Mouse (Mus musculus) limb, embryonic 11.5 days (tissue): ENCODE data around the gene Cox7a2l. TPM values are rescaled to one million over a fixed set of nuclear protein-coding genes. Genes with fewer than 3 reads are reported as not detected.

ENCODE experiments used
- ATAC-seq: fragments of 200-750 bp; cut with Nextera tagmentation; 2 replicates; pipeline ENCODE4 v1.8.0; 2017; ENCODE audit warnings: low read depth; ENCODE audit not compliant: insufficient number of reproducible peaks, low FRiP score, low TSS enrichment
- DNase-seq: peaks from one replicate; pipeline ENCODE4 v3.0.0-alpha.2; 2015; ENCODE audit warnings: low spot score
- H3K27ac ChIP-seq: fragments of 300-500 bp; sonication (generic); replicated peaks from 2 replicates; pipeline ENCODE4 v1.5.1; 2014; ENCODE audit warnings: low read depth, mild to moderate bottlenecking, low read length
- H3K27me3 ChIP-seq: fragments of 300-500 bp; sonication (generic); 2 replicates; pipeline ENCODE4 v1.6.1; 2014; ENCODE audit warnings: mild to moderate bottlenecking, low read length, mixed read lengths; ENCODE audit not compliant: control insufficient read depth, insufficient read depth
- H3K36me3 ChIP-seq: fragments of 300-500 bp; sonication (generic); 2 replicates; pipeline ENCODE4 v1.6.1; 2014; ENCODE audit warnings: mild to moderate bottlenecking, low read length, moderate library complexity, mixed read lengths; ENCODE audit not compliant: control insufficient read depth, insufficient read depth
- H3K4me1 ChIP-seq: fragments of 300-500 bp; sonication (generic); 2 replicates; pipeline ENCODE4 v1.6.1; 2014; ENCODE audit warnings: low read length, mixed read lengths; ENCODE audit not compliant: control insufficient read depth, insufficient read depth
- H3K4me2 ChIP-seq: fragments of 300-500 bp; sonication (generic); 2 replicates; pipeline ENCODE4 v1.6.1; 2014; ENCODE audit warnings: low read depth, mild to moderate bottlenecking, moderate library complexity; ENCODE audit not compliant: severe bottlenecking
- H3K4me3 ChIP-seq: fragments of 300-500 bp; sonication (generic); 2 replicates; pipeline ENCODE4 v1.5.1; 2014; ENCODE audit warnings: low read depth, low read length
- H3K9ac ChIP-seq: fragments of 300-500 bp; sonication (generic); 2 replicates; pipeline ENCODE4 v1.6.1; 2014; ENCODE audit warnings: mild to moderate bottlenecking, low read length
- H3K9me3 ChIP-seq: fragments of 300-500 bp; sonication (generic); 2 replicates; pipeline ENCODE4 v1.6.1; 2016; ENCODE audit warnings: low read length; ENCODE audit not compliant: control insufficient read depth
- WGBS: fragments of 180-500 bp; shearing (Covaris S2); extraction: QIAGEN DNeasy Blood & Tissue Kit; methylation state at CpG from one replicate; pipeline ENCODE4 v1.1.7; 2014; 5-methylcytosine and 5-hydroxymethylcytosine counted together
- polyA plus RNA-seq: library from polyadenylated mRNA; unstranded; fragments of >200 nt; fragmentation: Nextera tagmentation; extraction: Ambion mirVana; gene quantifications from 2 replicates; pipeline ENCODE4 v1.2.1, GENCODE M21; 2014

The Cox7a2l gene
- polyA plus RNA-seq, 1 experiment from 2014 or later, result 139 TPM

- Histone ChIP-seq H3K9ac (no peak overlapping the region), H3K4me1 (no peaks in the 10 kb centered on the region; the same call in 1 of the 2 replicates), H3K4me3 (no peak overlapping the region), H3K36me3 (no peaks in the 10 kb centered on the region), H3K27me3 (no peaks in the 10 kb centered on the region), H3K9me3 (no peaks in the 10 kb centered on the region), H3K27ac (no peak overlapping the region), H3K4me2 (no peak overlapping the region)
- WGBS, result 81% methylated on average over 9 of the region's 9 CpGs
- DNase-seq (no peak), ATAC-seq (no peak)
These were observed 16.0 kb upstream of the Cox7a2l start for GRCm38 (mm10) chr17:83533150-83533549.

GRCm38 (mm10) chr17:83527651-83528381 is 10.7 kb upstream of the Cox7a2l start:
- DNase-seq, result peak; percentile 55
- Histone ChIP-seq H3K4me2 (peak overlapping the region; percentile 32), H3K27ac (0 out of 2 replicates have a peak overlapping the region, but pooled peaks have one; percentile 3), H3K36me3 (no peaks in the 10 kb centered on the region), H3K9me3 (no peaks in the 10 kb centered on the region), H3K9ac (peak overlapping the region; percentile 48), H3K27me3 (no peaks in the 10 kb centered on the region), H3K4me3 (no peak overlapping the region), H3K4me1 (peaks cover 11% of the 10 kb centered on the region)
- WGBS, result 29% methylated on average over 17 of the region's 17 CpGs
- peak; percentile 48; the same call in 1 of the 2 replicates for ATAC-seq

- DNase-seq (peak; percentile 77), ATAC-seq (peak; percentile 81; the same call in 1 of the 2 replicates)
- peak overlapping the region; percentile 48 for H3K9ac ChIP-seq
- 27% methylated on average over 13 of the region's 13 CpGs for WGBS
- H3K36me3 ChIP-seq, result no peaks in the 10 kb centered on the region
- H3K4me2 ChIP-seq, result peak overlapping the region; percentile 32; the same call in 1 of the 2 replicates
- 0 out of 2 replicates have a peak overlapping the region, but pooled peaks have one; percentile 3 for H3K27ac ChIP-seq
- H3K9me3 ChIP-seq, result no peaks in the 10 kb centered on the region
- peaks cover 11% of the 10 kb centered on the region for H3K4me1 ChIP-seq
- H3K4me3 ChIP-seq, result no peak overlapping the region
- H3K27me3 ChIP-seq, result no peaks in the 10 kb centered on the region
These were observed 9.7 kb upstream of the Cox7a2l start for GRCm38 (mm10) chr17:83526624-83527532.

GRCm38 (mm10) chr17:83526091-83526561 is 9.0 kb upstream of the Cox7a2l start:
- ATAC-seq, result no peak
- Histone ChIP-seq H3K27ac (no peak overlapping the region), H3K36me3 (no peaks in the 10 kb centered on the region), H3K27me3 (no peaks in the 10 kb centered on the region), H3K4me2 (no peak overlapping the region), H3K9ac (no peak overlapping the region), H3K4me1 (peaks cover 11% of the 10 kb centered on the region), H3K4me3 (no peak overlapping the region), H3K9me3 (no peaks in the 10 kb centered on the region)
- peak; percentile 57 for DNase-seq
- WGBS, result 14% methylated on average over 5 of the region's 5 CpGs

GRCm38 (mm10) chr17:83525596-83525995 is 8.5 kb upstream of the Cox7a2l start:
- no peak overlapping the region for H3K9ac ChIP-seq
- H3K27ac ChIP-seq, result no peak overlapping the region

GRCm38 (mm10) chr17:83524753-83525152 is 7.6 kb upstream of the Cox7a2l start:
- Histone ChIP-seq H3K4me1 (peaks cover 11% of the 10 kb centered on the region), H3K9me3 (no peaks in the 10 kb centered on the region), H3K4me3 (no peak overlapping the region), H3K27me3 (no peaks in the 10 kb centered on the region), H3K9ac (no peak overlapping the region), H3K36me3 (no peaks in the 10 kb centered on the region), H3K27ac (no peak overlapping the region), H3K4me2 (no peak overlapping the region)
- WGBS, result 58% methylated on average over 7 of the region's 7 CpGs
- DNase-seq, result no peak
- no peak for ATAC-seq

More at GRCm38 (mm10) chr17:83525596-83525995, 8.5 kb upstream of the Cox7a2l start:
- H3K4me3 ChIP-seq, result no peak overlapping the region
- no peaks in the 10 kb centered on the region for H3K27me3 ChIP-seq
- no peak for ATAC-seq
- WGBS, result 17% methylated on average over 8 of the region's 8 CpGs
- no peaks in the 10 kb centered on the region for H3K36me3 ChIP-seq
- DNase-seq, result no peak
- H3K4me2 ChIP-seq, result no peak overlapping the region
- no peaks in the 10 kb centered on the region for H3K9me3 ChIP-seq
- H3K4me1 ChIP-seq, result peaks cover 11% of the 10 kb centered on the region

GRCm38 (mm10) chr17:83522590-83523379 is 5.7 kb upstream of the Cox7a2l start:
- Histone ChIP-seq H3K27ac (no peak overlapping the region), H3K9me3 (no peaks in the 10 kb centered on the region), H3K27me3 (no peaks in the 10 kb centered on the region), H3K36me3 (no peaks in the 10 kb centered on the region), H3K4me2 (no peak overlapping the region), H3K4me3 (no peak overlapping the region), H3K4me1 (peaks cover 7% of the 10 kb centered on the region), H3K9ac (no peak overlapping the region)
- ATAC-seq, result no peak
- DNase-seq, result no peak
- whole genome bisulfite sequencing, result 68% methylated on average over 7 of the region's 7 CpGs

- Histone ChIP-seq H3K4me1 (no peaks in the 10 kb centered on the region; the same call in 1 of the 2 replicates), H3K27ac (no peak overlapping the region), H3K36me3 (no peaks in the 10 kb centered on the region), H3K4me3 (no peak overlapping the region), H3K9me3 (no peaks in the 10 kb centered on the region), H3K4me2 (no peak overlapping the region), H3K9ac (no peak overlapping the region), H3K27me3 (no peaks in the 10 kb centered on the region)
- ATAC-seq (no peak), DNase-seq (no peak)
- 87% methylated on average over 4 of the region's 4 CpGs for WGBS
These were observed 4.8 kb upstream of the Cox7a2l start for GRCm38 (mm10) chr17:83521881-83522280.
